Mouse (Mus musculus): ENCODE results near the gene Crebl2. TPM values are rescaled to one million over a fixed set of nuclear protein-coding genes. Genes with fewer than 3 reads are reported as not detected.

Crebl2 gene
- polyA plus RNA-seq, 1 experiment from 2014 or later: 6.6 TPM

DNA sequence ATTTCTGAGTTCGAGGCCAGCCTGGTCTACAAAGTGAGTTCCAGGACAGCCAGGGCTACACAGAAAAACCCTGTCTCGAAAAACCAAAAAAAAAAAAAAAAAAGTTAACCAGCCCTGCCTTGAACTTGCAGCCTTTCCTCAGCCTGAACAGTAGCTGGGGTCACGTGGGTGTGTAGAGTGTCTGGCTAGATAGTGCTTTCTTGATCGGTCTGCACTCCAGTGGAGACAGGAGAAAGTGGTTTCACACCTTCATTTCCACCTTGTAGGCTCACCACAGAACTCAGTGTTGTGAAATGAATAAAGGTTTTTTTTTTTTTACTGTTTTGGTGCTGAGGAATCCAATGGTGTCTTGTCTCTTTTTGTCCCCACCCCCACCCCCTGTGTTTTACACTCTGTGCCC lies 73.4 kb downstream of the Crebl2 start:
- DNase-seq (no peak), ATAC-seq (no peak)
- Histone ChIP-seq H3K9ac (replicated peaks) (no peak overlapping the region), H3K36me3 (replicated peaks; ENCODE audit: insufficient read depth, low read length) (no peaks in the 10 kb centered on the region), H3K9me3 (ENCODE audit: low read length) (no peaks in the 10 kb centered on the region), H3K27ac (ENCODE audit: low read depth) (no peak overlapping the region), H3K4me2 (ENCODE audit: low read depth, low read length) (no peak overlapping the region), H3K4me1 (ENCODE audit: insufficient read depth) (0 out of 2 replicates have a peak, but pooled peaks cover 9% of the 10 kb centered on the region), H3K27me3 (ENCODE audit: insufficient read depth, low read length) (no peaks in the 10 kb centered on the region), H3K4me3 (ENCODE audit: low read depth, low read length) (no peak overlapping the region)
- WGBS (ENCODE audit: insufficient replicate concordance): 77% methylated on average over 3 of the region's 4 CpGs
- TF ChIP-seq CTCF (IDR thresholded peaks at IDR 0.05; ENCODE audit: low read depth) (no peak), EP300 (IDR thresholded peaks at IDR 0.05; ENCODE audit: low read depth) (no peak)

DNA sequence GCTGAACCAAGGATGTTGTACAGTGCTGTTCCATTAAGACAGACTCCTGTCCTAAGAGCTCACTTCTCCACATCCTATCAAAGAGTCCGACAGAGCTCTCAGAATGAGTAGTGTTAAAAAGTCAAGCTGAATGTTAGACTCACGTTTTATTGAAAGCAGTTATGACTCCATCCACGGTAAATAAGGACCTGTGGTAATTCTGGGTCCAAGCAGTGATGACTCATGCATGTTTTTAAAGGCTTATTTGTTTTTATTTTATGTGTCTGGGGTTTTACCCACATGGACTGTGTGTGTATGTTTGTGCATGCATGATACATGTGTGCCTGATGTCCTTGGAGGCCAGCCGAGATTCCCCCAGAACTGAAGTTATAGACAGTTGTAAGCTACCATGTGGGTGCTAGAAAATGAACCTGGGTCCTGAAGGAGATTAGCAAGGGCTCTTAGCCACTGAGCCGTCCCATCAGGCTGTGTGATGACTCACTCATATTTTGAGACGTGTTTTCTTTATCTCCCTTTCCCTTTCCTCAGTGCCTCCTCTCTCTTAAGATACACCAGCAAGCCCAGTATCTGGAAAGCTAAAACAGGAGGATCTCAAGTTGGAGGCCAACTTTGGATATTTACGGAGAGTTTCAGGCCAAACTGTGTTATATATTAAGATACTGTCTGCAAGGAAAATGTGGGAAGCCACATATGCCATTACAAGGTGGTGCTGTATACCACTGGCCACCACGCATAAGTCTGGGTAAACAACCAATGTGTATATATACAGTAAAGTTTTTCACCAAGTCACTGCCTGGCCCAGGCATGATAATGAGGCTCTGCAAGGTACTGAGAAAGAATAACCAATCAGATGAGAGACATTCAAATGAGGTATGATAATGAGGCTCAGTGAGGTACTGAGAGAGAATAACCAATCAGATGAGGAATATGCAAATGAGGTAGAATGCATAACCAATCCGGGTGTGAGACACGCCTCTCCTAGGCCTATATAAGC lies 74.2 kb downstream of the Crebl2 start:
- no peak overlapping the region for H3K4me2 ChIP-seq (ENCODE audit: low read depth, low read length)
- no peaks in the 10 kb centered on the region for H3K9me3 ChIP-seq (ENCODE audit: low read length)
- DNase-seq (no peak), ATAC-seq (peak; percentile 92)
- TF ChIP-seq EP300 (IDR thresholded peaks at IDR 0.05; ENCODE audit: low read depth): peak; percentile 26; the same call in 1 of the 2 replicates
- no peak for TF ChIP-seq CTCF (IDR thresholded peaks at IDR 0.05; ENCODE audit: low read depth)
- H3K27me3 ChIP-seq (ENCODE audit: insufficient read depth, low read length): no peaks in the 10 kb centered on the region
- 0 out of 2 replicates have a peak, but pooled peaks cover 9% of the 10 kb centered on the region for H3K4me1 ChIP-seq (ENCODE audit: insufficient read depth)
- 78% methylated on average over 10 of the region's 10 CpGs for WGBS (ENCODE audit: insufficient replicate concordance)
- H3K36me3 ChIP-seq (replicated peaks; ENCODE audit: insufficient read depth, low read length): no peaks in the 10 kb centered on the region
- H3K4me3 ChIP-seq (ENCODE audit: low read depth, low read length): no peak overlapping the region
- H3K27ac ChIP-seq (ENCODE audit: low read depth): peak overlapping the region; percentile 55
- H3K9ac ChIP-seq (replicated peaks): no peak overlapping the region

DNA sequence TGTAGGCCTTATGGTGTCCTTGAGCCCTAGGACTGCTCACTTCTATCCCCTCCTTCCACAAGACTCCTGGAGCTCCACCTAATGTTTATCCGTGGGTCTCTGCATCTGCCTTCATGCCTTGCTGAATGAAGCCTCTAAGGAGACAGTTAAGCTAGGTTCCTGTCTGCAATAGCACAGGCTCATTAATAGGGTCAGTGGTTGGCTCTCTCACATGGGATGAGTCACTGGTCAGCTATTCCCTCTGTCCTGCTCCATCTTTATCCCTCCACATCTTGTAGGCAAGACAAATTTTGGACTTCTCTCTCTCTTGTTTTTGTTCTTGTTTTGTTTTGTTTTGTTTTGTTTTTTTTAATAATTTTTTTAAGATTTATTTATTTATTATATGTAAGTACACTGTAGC lies 75.9 kb downstream of the Crebl2 start:
- DNase-seq: no peak
- Histone ChIP-seq H3K27me3 (ENCODE audit: insufficient read depth, low read length) (no peaks in the 10 kb centered on the region), H3K9ac (replicated peaks) (no peak overlapping the region), H3K9me3 (ENCODE audit: low read length) (no peaks in the 10 kb centered on the region), H3K4me3 (ENCODE audit: low read depth, low read length) (no peak overlapping the region), H3K4me2 (ENCODE audit: low read depth, low read length) (no peak overlapping the region), H3K36me3 (replicated peaks; ENCODE audit: insufficient read depth, low read length) (no peaks in the 10 kb centered on the region), H3K4me1 (ENCODE audit: insufficient read depth) (0 out of 2 replicates have a peak, but pooled peaks cover 2% of the 10 kb centered on the region), H3K27ac (ENCODE audit: low read depth) (no peak overlapping the region)
- no peak for ATAC-seq
- WGBS (ENCODE audit: insufficient replicate concordance): 100% methylated on average over 1 of the region's 1 CpGs
- no peak for TF ChIP-seq CTCF (IDR thresholded peaks at IDR 0.05; ENCODE audit: low read depth)
- TF ChIP-seq EP300 (IDR thresholded peaks at IDR 0.05; ENCODE audit: low read depth): no peak

Other genes with a start within 250 kb of the Crebl2 start
- gene Mansc1, start 197.7 kb upstream of the Crebl2 start, polyA plus RNA-seq (2015; fragmentation: Nextera tagmentation; extraction: Ambion mirVana): 1.6 TPM in 2 replicates
- 8.2 and 8.3 TPM in 2 replicates for gene Borcs5, start 190.6 kb upstream of the Crebl2 start, polyA plus RNA-seq (2015; fragmentation: Nextera tagmentation; extraction: Ambion mirVana)
- gene Dusp16, start 37.5 kb upstream of the Crebl2 start, polyA plus RNA-seq (2015; fragmentation: Nextera tagmentation; extraction: Ambion mirVana): 4.5 and 5.3 TPM in 2 replicates
- 4.6 and 4.8 TPM in 2 replicates for gene Gpr19, start 68.4 kb downstream of the Crebl2 start, polyA plus RNA-seq (2015; fragmentation: Nextera tagmentation; extraction: Ambion mirVana)
- gene Cdkn1b, start 90.2 kb downstream of the Crebl2 start, polyA plus RNA-seq (2015; fragmentation: Nextera tagmentation; extraction: Ambion mirVana): 10.9 and 14.1 TPM in 2 replicates
- gene Apold1, start 151.6 kb downstream of the Crebl2 start, polyA plus RNA-seq (2015; fragmentation: Nextera tagmentation; extraction: Ambion mirVana): 2.4 and 2.5 TPM in 2 replicates
- gene Ddx47, start 181.5 kb downstream of the Crebl2 start, polyA plus RNA-seq (2015; fragmentation: Nextera tagmentation; extraction: Ambion mirVana): 32.5 and 34.8 TPM in 2 replicates
- 0.21 and 0.32 TPM in 2 replicates for gene Gprc5a, start 235.5 kb downstream of the Crebl2 start, polyA plus RNA-seq (2015; fragmentation: Nextera tagmentation; extraction: Ambion mirVana)